Mouse (Mus musculus) cerebellum, adult 2 months (tissue): ENCODE measurements at regions not wholly inside any gene's neighbourhood (a gene's known extent, or its start where the extent isn't known, plus 50 kb on each side); places are given as distances from the start of the nearest gene placed in this dataset.

ENCODE experiments used
- CTCF ChIP-seq: fragments of 200-500 bp; IDR thresholded peaks from 2 replicates; pipeline ENCODE4 v1.5.1; 2011; ENCODE audit warnings: low read depth, mild to moderate bottlenecking, control low read depth, low read length, moderate library complexity, borderline replicate concordance; ENCODE audit not compliant: insufficient read depth
- POLR2A ChIP-seq: fragments of 200-500 bp; IDR thresholded peaks from 2 replicates; pipeline ENCODE4 v1.6.1; 2011; ENCODE audit warnings: low read length, control low read depth, borderline replicate concordance; ENCODE audit not compliant: insufficient read depth

DNA sequence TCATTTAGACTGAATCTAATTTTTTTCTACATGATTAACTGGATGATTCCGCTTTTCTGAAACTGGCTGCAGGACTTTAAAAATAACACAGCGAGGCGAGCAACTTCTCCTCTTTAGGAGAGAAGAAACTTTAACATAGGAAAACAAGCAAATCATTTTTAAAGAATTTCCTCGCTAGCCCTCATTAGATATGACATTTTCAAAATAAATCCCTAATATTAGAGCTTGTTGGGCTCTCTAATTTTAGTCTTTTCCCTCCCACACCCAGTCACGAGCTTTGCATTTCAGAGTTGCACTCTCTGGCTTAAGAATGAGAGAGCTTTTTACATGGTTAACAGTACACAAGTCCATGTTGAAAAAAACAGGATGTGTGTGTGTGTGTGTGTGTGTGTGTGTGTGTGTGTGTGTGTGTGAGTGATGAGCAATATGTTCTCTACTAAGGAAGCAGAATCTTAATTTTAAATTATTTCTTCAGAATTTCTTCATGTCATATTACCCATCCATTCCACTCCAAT lies 326.5 kb downstream of the Ppp3ca start:
- TF ChIP-seq POLR2A: no peak
- no peak for TF ChIP-seq CTCF
